Mouse (Mus musculus) activated CD4-positive, CD25-positive, alpha-beta regulatory T cell, adult 9 weeks (primary cell): ENCODE data around the gene Grem1. TPM values are rescaled to one million over a fixed set of nuclear protein-coding genes. Genes with fewer than 3 reads are reported as not detected.

Experiments used
- polyA plus RNA-seq: library from polyadenylated mRNA; unstranded; fragments of 100-300 nt; shearing (Covaris generic); gene quantifications from one replicate; pipeline ENCODE4 v1.2.1, GENCODE M21; 2017

Gene Grem1
- polyA plus RNA-seq = not detected

GRCm38 (mm10) chr2:113758311-113759161 is at the start of gene Grem1:
TSS of gene Grem1 (minus strand) at chr2:113758646.

Other genes starting within 250 kb of the Grem1 start
- gene Scg5, start 70.5 kb upstream of the Grem1 start, polyA plus RNA-seq = 3.7 TPM
- gene Arhgap11a, start 90.0 kb upstream of the Grem1 start, polyA plus RNA-seq = 9.4 TPM